Mouse (Mus musculus) left cerebral cortex, postnatal 14 days (tissue): ENCODE data around the gene Nop58. TPM values are rescaled to one million over a fixed set of nuclear protein-coding genes. Genes with fewer than 3 reads are reported as not detected.

Experiments used
- DNase-seq, 2 experiments: peaks; one replicate each; pipeline ENCODE4 v3.0.0; 2021 to 2022; ENCODE audit warnings: low spot score in 2 of 2, mixed read lengths in 1 of 2
- intact Hi-C: fragments of 180-260 bp; cut with DNase I; formaldehyde crosslinking; loops from one replicate; pipeline ENCODE4 v1.15.1; 2025
- total RNA-seq, 2 experiments: library from RNA; stranded (reverse); gene quantifications; 2 replicates each; pipeline ENCODE4 v1.2.3; 2021

The Nop58 gene
- total RNA-seq, 2 experiments from 2014 or later = 49.7 to 51.6 TPM

- intact Hi-C loops = no loop called here
- DNase-seq = no peak
Measured at GRCm38 (mm10) chr1:59765279-59765678, 80.5 kb downstream of the Nop58 start.

DNA sequence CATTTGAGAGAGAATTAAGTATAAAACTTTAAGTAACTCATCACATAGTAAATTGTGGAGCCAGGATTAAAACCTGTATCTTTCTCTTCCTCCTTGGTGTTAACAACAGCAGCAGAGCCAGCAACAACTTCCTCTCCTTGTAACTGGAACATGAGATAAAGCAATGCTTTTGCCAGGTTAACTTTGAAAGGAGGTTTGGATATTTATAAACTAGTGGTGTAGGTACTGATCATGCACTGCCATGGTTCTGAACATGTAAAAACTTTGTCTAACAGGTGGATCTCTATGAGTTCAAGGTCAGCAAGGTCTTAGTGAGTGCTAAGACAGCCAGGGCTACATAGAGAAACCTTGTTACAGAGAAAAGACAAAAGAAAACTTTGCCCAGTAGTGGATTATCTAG, 81.9 kb downstream of the Nop58 start:
- no peak for DNase-seq

More for the DNA sequence above, 81.9 kb downstream of the Nop58 start:
- intact Hi-C loops = no loop called here

Other genes starting within 250 kb of the Nop58 start
- 1 to 10 TPM; 5.6 to 6.0 TPM for gene Fzd7, start 202.5 kb upstream of the Nop58 start, total RNA-seq
- 1 to 10 TPM; 5.8 to 9.0 TPM for gene Gm973, start 168.7 kb upstream of the Nop58 start, total RNA-seq
- 100 to 1,000 TPM; 103 to 110 TPM for gene Sumo1, start 14.1 kb upstream of the Nop58 start, total RNA-seq
- 100 to 1,000 TPM; 103 to 108 TPM for gene Bmpr2, start 78.4 kb downstream of the Nop58 start, total RNA-seq
- gene Fam117b, start 228.0 kb downstream of the Nop58 start, total RNA-seq = 10 to 100 TPM; 51.4 to 51.7 TPM